Comparison of ENCODE assay signal across 8 mouse cellular contexts in the genomic region with DNA sequence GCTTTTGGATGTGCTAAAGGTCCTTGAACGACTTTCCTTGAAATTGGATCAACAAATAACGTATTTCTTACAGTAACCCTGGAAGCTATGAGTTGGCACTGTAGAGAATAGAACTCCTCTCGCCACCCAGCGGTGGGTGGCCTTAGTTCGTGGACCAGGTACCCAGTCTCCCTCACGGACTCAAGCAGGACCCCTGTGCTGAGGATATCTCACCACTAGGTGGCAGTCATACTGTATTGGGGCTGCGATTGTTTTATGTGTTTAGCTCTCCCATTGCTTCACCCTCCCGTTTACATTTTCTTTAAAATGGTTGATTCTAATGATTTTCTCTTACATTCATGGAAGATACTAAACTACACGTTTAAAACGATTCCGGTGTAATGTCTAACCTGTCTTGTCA. TPM values are rescaled to one million over a fixed set of nuclear protein-coding genes. Genes with fewer than 3 reads are reported as not detected.
DNase-seq lines count a peak whose midpoint lies in the region; ATAC-seq and TF ChIP-seq lines count a peak whose summit lies in the region.

No protein-coding gene starts in this region.

- H3K9ac ChIP-seq in forebrain, embryonic 12.5 days: no peak overlapping the region
- no peak overlapping the region for H3K9ac ChIP-seq in heart, embryonic 16.5 days (ENCODE audit: low read length)
- no peak overlapping the region for H3K9ac ChIP-seq in liver, embryonic 15.5 days
- no peak overlapping the region for H3K9ac ChIP-seq in neural tube, embryonic 13.5 days

- no peak overlapping the region for H3K27ac ChIP-seq in forebrain, embryonic 12.5 days
- no peak overlapping the region for H3K27ac ChIP-seq in heart, embryonic 16.5 days (ENCODE audit: low read length)
- H3K27ac ChIP-seq in liver, embryonic 15.5 days (replicated peaks): no peak overlapping the region; the same call in 1 of the 2 replicates
- no peak overlapping the region for H3K27ac ChIP-seq in neural tube, embryonic 13.5 days (replicated peaks)
- no peak overlapping the region for H3K27ac ChIP-seq in testis, adult 2 months (ENCODE audit: control insufficient read depth, insufficient read depth, low read depth, low read length)

- no peak overlapping the region for H3K4me2 ChIP-seq in forebrain, embryonic 12.5 days
- no peak overlapping the region for H3K4me2 ChIP-seq in heart, embryonic 16.5 days (ENCODE audit: low read depth, low read length)
- H3K4me2 ChIP-seq in liver, embryonic 15.5 days: no peak overlapping the region
- no peak overlapping the region for H3K4me2 ChIP-seq in neural tube, embryonic 13.5 days

- no peaks in the 10 kb centered on the region for H3K27me3 ChIP-seq in forebrain, embryonic 12.5 days
- no peaks in the 10 kb centered on the region for H3K27me3 ChIP-seq in heart, embryonic 16.5 days (ENCODE audit: control insufficient read depth, insufficient read depth, low read length)
- no peaks in the 10 kb centered on the region for H3K27me3 ChIP-seq in liver, embryonic 15.5 days
- no peaks in the 10 kb centered on the region for H3K27me3 ChIP-seq in neural tube, embryonic 13.5 days
- H3K27me3 ChIP-seq in testis, adult 2 months (ENCODE audit: control insufficient read depth, insufficient read depth, low read length): no peaks in the 10 kb centered on the region

- 18% methylated on average over 11 of the region's 11 CpGs for WGBS in forebrain, embryonic 12.5 days
- 12% methylated on average over 11 of the region's 11 CpGs for WGBS in heart, embryonic 16.5 days
- WGBS in liver, embryonic 15.5 days (ENCODE audit: insufficient replicate concordance): 6% methylated on average over 11 of the region's 11 CpGs
- WGBS in neural tube, embryonic 13.5 days: 22% methylated on average over 11 of the region's 11 CpGs

- no peaks in the 10 kb centered on the region for H3K36me3 ChIP-seq in forebrain, embryonic 12.5 days (replicated peaks)
- no peaks in the 10 kb centered on the region for H3K36me3 ChIP-seq in heart, embryonic 16.5 days (ENCODE audit: control insufficient read depth, insufficient read depth)
- H3K36me3 ChIP-seq in liver, embryonic 15.5 days (replicated peaks): no peaks in the 10 kb centered on the region
- no peaks in the 10 kb centered on the region for H3K36me3 ChIP-seq in neural tube, embryonic 13.5 days
- H3K36me3 ChIP-seq in testis, adult 2 months (ENCODE audit: control insufficient read depth, insufficient read depth, low read length): no peaks in the 10 kb centered on the region

- H3K4me3 ChIP-seq in forebrain, embryonic 12.5 days (replicated peaks): no peak overlapping the region
- no peak overlapping the region for H3K4me3 ChIP-seq in heart, embryonic 16.5 days (ENCODE audit: low read length)
- H3K4me3 ChIP-seq in liver, embryonic 15.5 days (replicated peaks): no peak overlapping the region
- H3K4me3 ChIP-seq in neural tube, embryonic 13.5 days: no peak overlapping the region
- H3K4me3 ChIP-seq in testis, adult 2 months (ENCODE audit: control insufficient read depth, low read depth, low read length): no peak overlapping the region

- ATAC-seq in forebrain, embryonic 12.5 days (ENCODE audit: low FRiP score): peak; percentile 80
- peak; percentile 92 for ATAC-seq in heart, embryonic 16.5 days (replicated peaks; ENCODE audit: extremely low read depth, insufficient read depth, low FRiP score)
- peak; percentile 84 for ATAC-seq in liver, embryonic 15.5 days (ENCODE audit: insufficient read depth)
- peak; percentile 77 for ATAC-seq in neural tube, embryonic 13.5 days (ENCODE audit: low read depth)

- H3K4me1 ChIP-seq in forebrain, embryonic 12.5 days: peaks cover 8% of the 10 kb centered on the region; the same call in 1 of the 2 replicates
- peaks cover 10% of the 10 kb centered on the region; the same call in 1 of the 2 replicates for H3K4me1 ChIP-seq in heart, embryonic 16.5 days (ENCODE audit: control insufficient read depth, insufficient read depth, low read length)
- peaks cover 11% of the 10 kb centered on the region for H3K4me1 ChIP-seq in liver, embryonic 15.5 days (replicated peaks)
- H3K4me1 ChIP-seq in neural tube, embryonic 13.5 days (replicated peaks): no peaks in the 10 kb centered on the region
- no peaks in the 10 kb centered on the region for H3K4me1 ChIP-seq in testis, adult 2 months (ENCODE audit: control insufficient read depth, insufficient read depth, low read length)

- peak; percentile 79; the same call in 1 of the 2 replicates for TF ChIP-seq CTCF in testis, adult 2 months (IDR thresholded peaks at IDR 0.05; ENCODE audit: control insufficient read depth, insufficient read depth, insufficient replicate concordance, low read depth, low read length)

- TF ChIP-seq POLR2A in testis, adult 2 months (IDR thresholded peaks at IDR 0.05; ENCODE audit: control insufficient read depth, low read depth, low read length): no peak

- H3K9me3 ChIP-seq in forebrain, embryonic 12.5 days: no peaks in the 10 kb centered on the region
- no peaks in the 10 kb centered on the region for H3K9me3 ChIP-seq in heart, embryonic 16.5 days (replicated peaks; ENCODE audit: control insufficient read depth, low read length)
- no peaks in the 10 kb centered on the region for H3K9me3 ChIP-seq in liver, embryonic 15.5 days (replicated peaks)
- H3K9me3 ChIP-seq in neural tube, embryonic 13.5 days: no peaks in the 10 kb centered on the region

- DNase-seq in CD8-positive naive resting alpha-beta T cell, adult 2 months (ENCODE audit: low read depth in 2 of 2, low spot score in 2 of 2): peak; percentile 75 to 83
- peak; percentile 90 for DNase-seq in c-Kit-positive CD71-negative TER-119-negative erythroid progenitor cells, embryonic 14.5 days (ENCODE audit: low read depth)
- DNase-seq in kidney, postnatal 36 days: peak; percentile 87 to 92

RNA-seq across cellular contexts. Expression of a gene that starts 9.8 kb away (rescaled TPM):
- polyA plus RNA-seq in forebrain, embryonic 12.5 days (2016; fragmentation: Nextera tagmentation; extraction: Ambion mirVana): 3.8 and 5.5 TPM in 2 replicates
- 17.3 and 22.8 TPM in 2 replicates for polyA plus RNA-seq in heart, embryonic 16.5 days (2015; fragmentation: Nextera tagmentation; extraction: Ambion mirVana)
- 10.5 and 12.0 TPM in 2 replicates for polyA plus RNA-seq in liver, embryonic 15.5 days (2015; fragmentation: Nextera tagmentation; extraction: Ambion mirVana)
- polyA plus RNA-seq in neural tube, embryonic 13.5 days (2015; fragmentation: Nextera tagmentation; extraction: Ambion mirVana): 1.7 TPM in 2 replicates
- 24.9 and 26.6 TPM in 2 replicates for polyA plus RNA-seq in testis, adult 2 months (2012; rRNA removed)
